Mouse (Mus musculus) ovary, postnatal 10 days (tissue): ENCODE data around the gene Srgn.
"Not testable (repeated sequence)": the region's sequence is repeated elsewhere in the genome, so short reads cannot be mapped to it uniquely, and the experiment has no call there.

Experiments
- DNase-seq: peaks from one replicate; pipeline ENCODE4 v3.0.0; 2022; ENCODE audit warnings: low spot score

Srgn gene

DNA sequence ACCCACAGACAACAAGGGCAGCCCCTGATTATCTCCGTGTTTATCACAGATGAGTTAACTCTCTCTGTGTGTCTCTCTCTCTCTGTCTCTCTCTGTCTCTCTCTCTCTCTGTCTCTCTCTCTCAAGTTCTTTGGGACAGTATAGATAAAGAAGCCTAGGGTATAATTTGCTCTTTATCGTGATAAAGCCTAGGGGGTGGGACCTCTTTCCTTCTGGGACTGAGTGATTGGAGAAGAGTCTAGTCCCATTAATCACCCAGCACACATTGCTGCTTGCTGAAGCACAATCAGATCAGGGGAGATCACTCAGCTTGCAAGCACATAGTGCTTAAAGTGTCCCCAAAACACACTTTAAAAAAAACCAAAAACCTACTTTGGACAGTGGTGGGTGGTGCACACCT lies 6.3 kb downstream of the Srgn start:
- no peak for DNase-seq

DNA sequence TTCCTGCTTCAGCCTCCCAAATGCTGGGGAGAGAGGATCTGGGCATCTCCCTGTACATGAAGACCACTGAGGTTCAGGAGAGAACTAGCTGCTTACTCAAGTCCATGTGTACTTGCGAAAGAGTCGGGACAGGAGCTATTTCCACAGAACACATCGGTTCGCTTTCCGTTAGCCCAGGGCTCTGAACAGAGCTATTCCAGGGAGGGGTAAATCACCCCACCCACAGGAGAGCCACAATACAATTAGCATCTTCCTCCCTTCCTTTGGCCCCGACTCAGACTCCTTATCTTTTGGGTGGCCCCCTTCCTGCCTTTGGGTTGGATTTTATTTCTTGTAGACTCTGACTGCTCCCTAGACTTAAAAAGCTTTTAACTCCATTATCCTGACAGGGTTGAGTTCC lies 9.7 kb downstream of the Srgn start:
- no peak for DNase-seq

DNA sequence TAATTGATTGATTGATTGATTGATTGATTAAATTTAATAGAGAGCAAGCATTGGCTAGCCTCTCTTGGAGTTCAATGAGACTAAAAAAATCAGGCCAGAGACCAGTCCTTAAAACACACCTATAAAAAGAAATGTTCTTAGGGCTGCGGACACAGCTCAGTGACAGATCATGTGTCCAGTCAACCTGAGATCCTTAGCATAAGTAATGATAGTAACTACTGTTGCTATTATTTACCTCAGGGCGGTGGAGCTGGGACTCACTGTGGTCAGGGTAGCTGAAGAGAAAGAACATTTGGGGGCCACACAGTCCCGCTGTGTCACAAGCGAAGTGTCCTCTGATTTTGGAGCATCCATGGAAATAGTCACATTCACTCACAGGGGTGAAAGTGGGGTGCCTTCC lies 14.4 kb downstream of the Srgn start:
- no peak for DNase-seq

DNA sequence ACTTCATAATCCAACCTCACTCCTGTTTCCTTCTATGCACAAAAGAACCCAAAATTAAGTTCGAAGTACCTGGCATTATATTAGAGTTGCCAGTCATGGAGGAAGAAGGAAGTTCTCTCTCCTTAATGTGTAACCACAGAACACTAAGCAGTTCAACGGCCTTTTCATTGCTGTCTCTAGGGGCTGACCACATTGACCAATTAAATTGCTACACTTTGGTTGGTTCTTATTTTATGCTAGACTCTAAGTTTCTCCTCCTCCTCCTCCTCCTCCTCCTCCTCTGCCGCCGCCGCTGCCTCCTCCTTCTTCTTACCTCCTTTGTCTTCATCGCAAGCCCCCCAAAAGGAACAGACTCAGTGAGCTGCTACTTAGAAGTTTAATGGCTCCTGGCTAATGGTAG lies 15.7 kb downstream of the Srgn start:
- DNase-seq = no peak

DNA sequence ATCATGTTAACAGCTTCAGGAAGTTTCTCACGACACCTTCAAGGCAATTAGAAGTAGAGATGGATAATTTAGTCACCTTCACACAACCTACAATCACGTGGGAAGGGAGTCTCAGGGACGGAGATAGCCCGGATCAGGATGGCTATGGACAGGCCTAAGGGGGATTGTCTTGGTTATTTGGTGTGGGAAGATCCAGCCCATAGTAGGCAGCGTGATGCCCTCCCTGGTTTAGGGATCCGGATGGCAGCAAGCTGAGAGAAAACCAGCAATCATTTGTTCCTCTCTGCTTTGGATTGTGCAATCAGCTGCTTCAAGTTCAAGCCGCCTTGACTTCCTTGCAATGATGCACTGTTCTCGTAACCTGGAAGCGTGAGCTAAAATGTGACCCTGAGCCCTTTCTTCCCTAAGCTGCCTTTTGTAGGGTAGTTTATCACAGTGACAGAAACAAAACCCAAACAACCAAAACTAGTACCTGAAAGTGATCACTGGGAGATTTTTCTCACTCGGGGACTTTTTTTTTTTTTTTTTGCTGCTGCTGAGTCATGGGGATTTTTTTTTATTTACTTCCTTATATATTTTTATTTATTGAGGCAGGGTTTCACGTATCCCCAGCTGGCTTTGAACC lies 18.1 kb downstream of the Srgn start:
- DNase-seq = no peak

DNA sequence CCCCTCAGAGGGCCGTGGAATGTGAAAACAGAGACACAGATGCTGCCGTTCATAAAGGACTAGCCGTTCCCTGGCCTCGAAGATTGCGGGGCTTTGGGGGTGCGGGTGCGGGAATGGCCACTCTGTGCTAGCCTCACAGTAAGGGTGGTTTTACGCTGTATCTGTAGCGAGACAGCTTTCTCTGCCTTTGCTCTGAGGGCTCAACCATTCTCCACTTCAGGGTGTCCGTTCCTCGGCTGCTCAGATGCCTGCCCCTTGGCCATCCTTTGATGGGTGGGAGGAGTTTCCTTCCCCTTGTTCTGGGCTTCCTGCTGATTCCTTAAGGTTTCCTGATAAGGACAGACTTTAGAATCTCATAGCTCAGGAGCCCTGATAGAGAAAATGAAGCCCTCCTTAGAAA lies 18.8 kb downstream of the Srgn start:
- no peak for DNase-seq

DNA sequence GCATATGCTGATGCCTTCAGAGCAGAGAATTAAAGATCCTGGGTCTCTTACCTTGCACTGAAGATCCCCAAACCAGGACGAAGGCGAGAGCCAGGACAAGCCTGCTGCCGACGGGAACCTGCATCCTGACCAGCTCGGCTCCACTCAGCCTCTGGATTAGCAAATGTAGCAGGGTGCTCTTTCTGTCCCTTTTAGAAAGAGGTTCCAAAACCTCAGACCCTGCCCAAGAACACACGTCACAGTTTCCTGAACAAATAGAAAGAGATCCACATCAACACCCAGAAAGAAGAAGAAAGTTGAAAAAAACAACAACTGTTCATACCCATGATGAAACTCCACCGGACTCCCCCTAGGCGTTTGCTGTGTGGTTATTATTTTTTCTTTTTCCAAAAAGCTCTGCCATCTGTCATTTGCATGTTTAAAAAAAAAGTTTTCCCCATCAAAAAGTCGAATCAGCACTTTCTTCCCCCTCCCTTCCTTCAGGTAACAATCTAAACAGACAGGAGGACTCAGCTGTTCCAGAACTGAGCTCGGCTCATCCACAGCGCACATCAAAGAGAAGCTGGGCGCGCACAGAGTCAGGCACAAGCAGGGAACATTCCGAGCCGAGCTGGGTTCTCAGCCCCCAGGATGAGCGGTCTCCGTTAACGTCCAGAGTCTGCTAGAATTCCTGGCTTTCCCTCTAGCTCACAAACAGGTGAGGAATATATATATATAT lies 19.5 kb downstream of the Srgn start:
- DNase-seq = no peak

DNA sequence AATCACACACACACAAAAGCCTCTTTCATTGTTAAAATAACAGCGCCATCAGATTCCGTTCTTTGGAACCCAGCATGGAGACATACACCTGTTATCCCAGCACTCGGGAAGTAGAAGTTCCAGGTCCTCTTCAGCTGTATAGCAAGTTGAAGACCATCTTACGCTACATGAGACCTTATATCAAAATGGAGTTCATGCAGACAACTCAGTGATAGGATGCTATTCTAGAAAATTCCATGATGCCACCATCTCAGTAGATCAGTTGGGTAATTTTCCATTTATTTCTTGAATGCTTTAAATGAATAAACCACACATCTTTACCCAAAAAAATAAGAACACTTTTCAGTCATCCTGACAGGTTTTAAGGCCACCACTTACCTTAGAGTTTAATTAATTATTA lies 20.2 kb downstream of the Srgn start:
- DNase-seq = no peak

DNA sequence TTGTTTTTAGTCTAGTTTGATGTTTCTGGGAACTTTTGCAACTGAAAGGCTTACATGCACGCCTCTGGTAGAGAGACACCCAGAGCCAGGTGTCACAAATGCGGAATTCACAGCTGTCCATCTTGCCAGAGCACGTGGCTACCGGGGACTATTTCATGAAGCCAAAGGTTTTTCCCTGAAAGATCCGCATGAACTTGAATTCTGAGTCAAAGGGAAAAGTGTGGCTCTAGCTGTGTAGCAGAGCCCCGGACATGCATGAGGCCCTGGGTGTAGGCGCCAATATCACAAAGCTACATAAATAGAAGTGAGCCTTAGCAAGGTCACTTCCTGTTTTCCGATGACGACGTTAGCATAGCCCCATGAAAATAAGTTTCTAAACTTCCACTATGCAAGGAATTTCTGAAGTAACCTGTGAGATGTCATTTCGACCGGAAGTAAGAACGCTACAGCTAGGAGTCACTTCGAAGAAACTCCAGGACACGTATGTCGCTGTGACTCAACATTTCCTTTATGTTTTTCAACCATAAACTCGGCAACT lies 21.2 kb downstream of the Srgn start:
- no peak for DNase-seq

DNA sequence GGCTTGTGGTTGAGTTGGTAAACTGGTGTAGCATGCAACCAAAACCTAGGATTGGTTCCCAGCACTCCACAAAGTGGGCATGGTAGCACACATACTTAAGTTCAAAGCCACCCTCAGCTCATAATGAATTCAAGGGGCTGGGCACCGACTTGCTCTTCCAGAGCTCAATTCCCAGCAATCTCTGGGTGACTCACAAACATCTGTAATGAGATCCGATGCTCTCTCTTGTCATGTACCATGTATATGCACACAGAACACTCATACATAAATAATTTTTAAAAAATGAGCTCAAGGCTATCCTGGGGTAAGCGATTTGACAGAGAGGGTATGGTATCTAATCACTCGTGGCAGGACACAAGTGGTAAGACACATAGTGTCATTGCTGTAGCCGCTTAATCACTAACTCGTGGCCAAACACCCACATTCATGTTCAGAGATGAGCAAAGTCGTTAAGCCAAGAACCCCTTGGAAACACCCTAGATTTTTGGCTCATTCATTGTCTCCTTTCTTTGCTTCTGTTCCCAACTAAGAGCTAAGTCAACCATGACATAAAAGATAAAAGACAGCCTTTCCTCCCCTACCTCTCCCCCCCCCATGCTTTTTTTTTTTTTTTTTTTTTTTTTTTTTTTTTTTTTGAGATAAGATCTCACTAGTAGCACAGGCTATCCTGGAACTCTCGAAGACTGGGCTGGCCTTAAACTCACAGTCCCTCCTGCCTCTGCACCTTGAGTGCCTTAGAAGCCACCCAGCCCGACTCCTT lies 21.8 kb downstream of the Srgn start:
- DNase-seq = no peak

DNA sequence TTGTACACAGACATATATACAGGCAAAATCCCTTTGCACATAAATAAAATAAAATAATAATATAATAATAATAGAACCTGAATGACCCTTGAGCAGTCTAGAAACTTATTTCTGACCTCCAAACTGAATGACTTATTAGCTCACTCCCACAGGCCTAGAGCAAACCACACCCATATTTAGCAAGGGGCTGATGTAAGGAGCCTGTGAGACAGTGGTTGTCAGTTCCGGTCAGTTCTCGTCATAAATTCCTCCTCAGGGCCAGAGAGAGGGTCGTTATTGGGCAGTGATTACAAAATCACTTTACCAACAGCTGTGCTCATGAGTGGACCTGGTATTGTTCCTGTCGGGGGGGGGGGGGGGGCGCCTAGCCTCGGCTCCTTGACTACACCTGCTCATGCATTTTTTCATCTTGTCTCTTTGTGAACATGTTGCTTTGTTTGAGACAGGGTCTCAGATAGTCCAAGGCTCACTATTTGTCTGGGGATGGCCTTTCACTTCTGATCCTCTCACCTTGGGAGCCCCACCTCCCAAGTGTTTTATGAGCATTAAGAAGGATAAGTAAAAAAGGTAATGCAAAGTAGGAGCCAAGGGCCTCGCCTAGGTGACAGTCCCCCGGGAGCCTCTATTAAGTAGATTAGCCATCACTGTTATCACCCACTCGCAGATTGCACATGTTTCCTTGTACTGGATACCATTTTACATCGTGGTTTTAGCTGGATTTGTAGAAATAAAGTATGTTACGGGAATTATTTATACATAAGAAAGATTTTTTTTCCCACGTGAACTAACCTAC lies 23.2 kb downstream of the Srgn start:
- no peak for DNase-seq

DNA sequence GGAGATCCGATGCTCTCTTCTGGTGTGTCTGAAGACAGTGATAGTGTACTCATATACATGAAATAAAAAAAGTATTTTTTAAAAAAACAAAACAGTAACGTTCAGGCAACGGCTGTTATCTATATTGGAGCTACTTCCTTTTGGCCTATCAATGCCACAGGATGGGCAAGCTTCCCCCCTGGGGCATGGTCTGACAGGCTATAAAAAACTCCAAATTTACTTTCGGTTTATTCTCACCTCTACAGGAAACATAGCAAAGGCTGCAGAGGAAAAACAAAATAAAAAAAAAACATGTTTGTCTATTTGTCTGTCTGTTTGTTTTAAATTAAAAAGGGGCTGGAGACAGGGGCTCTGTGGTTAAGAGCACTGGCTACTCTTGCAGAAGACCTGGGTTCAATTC lies 23.9 kb downstream of the Srgn start:
- DNase-seq = no peak

DNA sequence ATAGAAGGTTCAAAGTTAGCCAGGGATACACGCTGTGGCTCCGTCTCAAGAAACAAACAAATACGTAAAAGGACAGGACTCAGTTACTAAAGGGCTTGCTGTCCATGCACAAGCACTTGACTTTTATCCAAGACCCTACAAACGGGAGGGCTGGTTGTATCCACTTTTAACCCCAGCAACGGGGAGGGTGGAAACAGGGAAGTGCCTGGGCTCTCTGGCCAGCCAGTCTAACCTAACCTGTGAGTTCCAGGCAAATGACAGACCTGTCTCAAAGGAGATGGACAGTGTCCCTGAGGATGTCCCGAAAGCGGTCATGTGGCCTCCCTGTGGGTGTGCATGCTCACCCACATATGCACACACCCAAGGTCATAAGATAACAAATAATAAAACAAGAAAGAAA lies 25.3 kb downstream of the Srgn start:
- no peak for DNase-seq

DNA sequence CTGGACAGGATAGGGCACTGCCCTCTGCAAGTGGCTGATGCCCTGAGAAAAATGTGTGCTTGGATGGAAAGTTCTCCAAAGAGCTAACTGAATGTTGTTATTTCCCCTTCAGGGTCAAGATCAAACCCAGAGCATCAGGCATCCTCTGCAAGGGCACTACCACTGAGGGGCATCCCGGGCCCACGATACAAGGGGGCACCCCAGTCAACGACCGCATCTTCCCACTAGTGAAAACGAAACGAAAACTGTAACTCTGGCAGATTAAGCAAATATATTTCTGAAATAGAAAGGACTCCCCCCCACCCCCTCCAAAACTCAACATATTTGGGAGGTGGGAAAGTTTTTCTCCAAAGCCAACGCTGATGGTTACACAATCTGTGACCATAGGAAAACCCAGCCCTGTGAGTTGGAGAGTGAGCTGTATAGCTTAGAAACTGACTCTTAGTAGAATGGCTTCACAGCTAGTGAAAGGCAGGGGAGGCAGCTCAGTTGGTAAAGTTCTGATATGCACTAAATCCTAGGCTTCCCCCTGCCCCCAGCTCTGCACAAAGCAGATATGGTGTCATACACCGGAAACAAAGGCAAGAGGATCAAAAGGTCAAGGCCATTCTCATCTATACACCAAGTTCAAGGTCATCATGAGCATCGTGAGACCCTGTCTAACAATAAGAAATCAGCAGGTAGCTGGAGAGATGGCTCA lies 26.2 kb downstream of the Srgn start:
- no peak for DNase-seq

DNA sequence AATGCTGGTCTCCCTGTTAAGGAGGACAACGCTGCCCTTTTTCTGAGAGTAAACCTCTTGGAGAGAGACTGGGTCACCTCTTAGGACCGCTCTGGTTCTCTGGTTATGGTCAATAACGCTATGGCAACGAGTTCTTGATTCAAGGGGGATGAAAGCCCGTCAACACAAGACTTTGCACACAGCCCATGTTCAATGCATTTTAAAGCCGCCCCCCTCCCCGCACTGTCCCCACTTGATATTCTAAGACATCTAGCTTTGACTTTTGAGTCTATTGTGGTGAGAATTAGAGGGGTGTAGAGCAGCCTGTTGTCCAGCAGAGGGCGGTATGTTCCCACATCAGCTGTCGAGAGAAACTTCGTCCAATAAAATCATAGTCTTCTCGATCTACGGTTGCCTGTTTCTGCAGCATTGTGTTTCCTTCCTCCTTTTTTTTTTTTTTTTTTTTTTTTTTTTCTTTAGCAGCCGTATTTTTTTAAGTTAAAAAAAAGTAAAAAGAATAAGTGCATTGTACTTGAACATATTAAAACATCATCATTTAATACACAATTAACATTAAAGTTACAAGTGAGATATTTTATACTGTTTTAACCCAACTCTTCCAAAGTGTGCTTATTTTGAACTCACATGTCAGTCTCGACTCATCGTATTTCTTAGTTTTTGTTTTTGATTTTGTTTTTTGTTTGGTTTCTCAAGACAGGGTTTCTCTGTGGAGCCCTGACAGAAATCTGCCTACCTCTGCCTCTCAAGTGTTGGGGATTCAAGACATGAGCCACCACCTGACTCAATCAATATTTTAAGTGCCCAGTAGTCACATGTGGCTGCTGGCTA lies 26.9 kb downstream of the Srgn start:
- peak; percentile 13 for DNase-seq

DNA sequence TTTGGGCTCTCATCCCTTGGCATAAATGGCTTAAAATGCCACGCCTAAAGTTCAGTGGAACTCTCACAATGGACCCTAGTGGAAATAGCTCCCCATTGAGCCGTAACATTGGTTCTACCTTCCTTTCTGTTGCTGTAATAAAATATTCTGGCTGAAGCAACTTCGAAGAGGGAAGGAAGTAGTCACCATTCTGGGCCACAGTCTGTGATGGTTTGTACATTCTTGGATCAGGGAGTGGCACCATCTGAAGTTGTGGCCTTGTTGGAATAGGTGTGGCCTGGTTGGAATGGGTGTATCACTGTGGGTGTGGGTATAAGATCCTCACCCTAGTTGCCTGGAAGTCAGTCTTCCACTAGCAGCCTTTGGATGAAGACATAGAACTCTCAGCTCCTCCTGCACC lies 35.6 kb downstream of the Srgn start:
- not testable (repeated sequence) for DNase-seq

DNA sequence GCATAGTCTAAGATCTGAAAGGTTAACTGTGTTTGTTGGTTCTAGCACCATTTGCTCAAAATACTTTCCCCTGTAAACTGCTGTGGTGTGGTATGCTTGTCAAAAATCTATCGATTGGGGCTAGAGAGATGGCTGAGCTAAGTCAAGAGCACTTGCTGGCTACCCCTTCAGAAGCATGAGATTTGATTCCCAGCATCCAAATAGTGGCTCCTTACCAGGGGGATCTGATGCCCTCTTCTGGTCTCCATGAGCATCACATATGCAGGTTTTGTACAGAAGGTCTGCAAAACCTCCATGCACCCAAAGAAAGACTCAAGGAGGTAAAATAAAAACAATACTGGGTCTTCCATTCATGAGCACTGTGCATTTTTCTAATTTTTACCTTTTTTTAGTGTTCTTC lies 39.0 kb downstream of the Srgn start:
- no peak for DNase-seq

DNA sequence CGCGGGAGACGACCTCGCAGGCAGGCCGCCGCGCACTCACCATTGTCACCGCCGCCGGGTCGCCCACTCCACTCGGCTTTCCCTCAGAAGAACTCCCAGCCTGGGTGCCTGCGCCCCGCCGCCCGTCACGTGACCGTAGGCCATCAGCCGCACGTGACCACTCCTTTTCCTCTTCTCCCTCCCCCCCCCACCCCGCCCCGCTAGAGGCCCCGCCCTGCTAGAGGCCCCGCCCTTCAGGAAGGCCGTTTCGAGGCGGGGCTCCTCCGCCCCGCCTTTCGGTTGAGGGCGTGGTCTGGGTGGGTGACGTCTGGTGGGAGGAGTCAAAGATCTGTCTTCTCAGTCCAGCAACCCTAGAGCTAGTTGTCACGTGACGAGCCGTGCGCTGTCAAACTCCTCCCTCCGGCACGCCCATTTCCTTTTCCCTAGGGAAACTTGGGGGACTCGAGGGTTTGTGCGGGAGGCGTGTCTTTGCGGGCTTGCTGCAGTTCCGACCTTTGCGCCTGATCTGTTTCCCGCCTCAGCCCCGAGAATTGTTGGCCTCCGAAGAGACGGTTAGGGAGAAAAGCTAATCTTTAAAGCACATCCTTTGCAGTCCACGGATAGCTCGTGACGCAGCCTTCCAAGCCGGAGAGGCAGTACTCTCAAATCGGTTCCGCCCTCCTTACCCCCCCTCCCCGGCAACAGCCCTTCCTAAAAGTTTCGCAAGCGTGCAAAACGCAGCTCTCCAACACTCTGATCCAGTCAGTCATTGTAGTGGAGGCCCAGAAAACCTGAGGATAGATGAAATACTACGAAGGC lies 40.4 kb downstream of the Srgn start, which contains the start of gene Vps26a:
Vps26a (minus strand) TSS at position 188 of the 798 bp plus-strand sequence.
- DNase-seq = peak; percentile 93

DNA sequence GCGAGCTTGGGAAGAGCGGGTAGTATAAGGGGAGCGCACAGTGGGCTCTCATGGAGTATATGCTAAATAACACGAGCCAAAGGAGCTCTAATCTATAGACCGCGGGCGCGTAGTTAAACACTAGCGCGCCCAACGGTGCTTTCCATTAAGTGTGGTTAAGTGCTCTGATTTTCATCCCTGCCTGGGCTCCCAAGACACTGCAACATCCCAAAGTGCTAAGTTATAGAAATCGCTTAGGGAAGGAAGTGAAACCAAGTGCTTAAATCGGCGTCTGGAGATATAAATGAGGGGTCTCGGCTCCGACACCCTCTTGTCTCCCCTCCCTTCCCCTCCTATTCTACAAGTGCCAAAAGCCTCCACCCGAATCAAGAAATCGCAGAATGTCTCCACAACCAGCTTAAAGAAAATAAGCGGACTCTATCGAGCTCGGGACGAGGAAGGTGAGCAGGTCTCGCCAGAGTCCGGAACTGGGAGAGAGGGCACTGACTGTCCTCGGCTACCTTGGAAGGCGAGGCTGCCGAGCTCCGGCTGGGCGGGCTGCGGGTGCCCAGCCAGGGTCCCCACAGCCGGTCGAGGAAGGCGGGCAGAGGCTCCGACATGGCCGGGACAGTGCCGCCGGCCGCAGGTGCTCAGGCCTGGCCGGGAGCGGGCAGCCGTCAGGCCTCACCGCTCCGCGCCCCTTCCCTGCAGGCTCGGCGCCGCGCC lies 41.2 kb downstream of the Srgn start:
- DNase-seq = no peak
